Comparison of ENCODE assay signal across 1 mouse cellular context in genomic region chr11:55113861-55114250, GRCm38 (mm10).
TF ChIP-seq lines count a peak whose summit lies in the region.

No protein-coding gene starts in this region.

TF ChIP-seq in MEL, 35 proteins besides CTCF, POLR2A, EP300 and RAD21:
- TF ChIP-seq TCF12 (IDR thresholded peaks at IDR 0.05; ENCODE audit: low read depth, low read length) (peak; percentile 18; the same call in 1 of the 2 replicates), MAZ (IDR thresholded peaks at IDR 0.05; ENCODE audit: low read depth, low read length) (peak; percentile 63; the same call in 1 of the 2 replicates), MAX (IDR thresholded peaks at IDR 0.05; ENCODE audit: low read length) (0 out of 2 replicates have a peak, but pooled peaks have one; percentile 5)
